Mouse (Mus musculus): ENCODE results near the gene Inf2. TPM values are rescaled to one million over a fixed set of nuclear protein-coding genes. Genes with fewer than 3 reads are reported as not detected.

Inf2 gene
- polyA plus RNA-seq, 1 experiment from 2014 or later = 2.5 TPM

GRCm38 (mm10) chr12:112591240-112591639 lies 2.7 kb downstream of the Inf2 start:
- 89% methylated on average over 5 of the region's 5 CpGs for WGBS
- Histone ChIP-seq H3K9me3 (replicated peaks; ENCODE audit: low read length) (no peaks in the 10 kb centered on the region), H3K4me1 (replicated peaks; ENCODE audit: insufficient read depth, low read length) (peaks cover 50% of the 10 kb centered on the region), H3K4me3 (replicated peaks; ENCODE audit: low read depth, low read length) (no peak overlapping the region), H3K27ac (no peak overlapping the region), H3K9ac (ENCODE audit: low read depth, low read length) (no peak overlapping the region), H3K36me3 (ENCODE audit: insufficient read depth, low read length) (no peaks in the 10 kb centered on the region), H3K4me2 (ENCODE audit: low read length) (no peak overlapping the region), H3K27me3 (ENCODE audit: insufficient read depth, low read length) (no peaks in the 10 kb centered on the region)
- TF ChIP-seq CTCF (IDR thresholded peaks at IDR 0.05; ENCODE audit: low read depth) = no peak
- no peak for ATAC-seq (replicated peaks; ENCODE audit: low FRiP score, low read depth)
- no peak for DNase-seq (ENCODE audit: low spot score)

- Histone ChIP-seq H3K27me3 (ENCODE audit: insufficient read depth, low read length) (no peaks in the 10 kb centered on the region), H3K4me3 (replicated peaks; ENCODE audit: low read depth, low read length) (no peak overlapping the region), H3K4me1 (replicated peaks; ENCODE audit: insufficient read depth, low read length) (peaks cover 50% of the 10 kb centered on the region), H3K9ac (ENCODE audit: low read depth, low read length) (no peak overlapping the region), H3K36me3 (ENCODE audit: insufficient read depth, low read length) (no peaks in the 10 kb centered on the region), H3K4me2 (ENCODE audit: low read length) (no peak overlapping the region), H3K27ac (no peak overlapping the region), H3K9me3 (replicated peaks; ENCODE audit: low read length) (no peaks in the 10 kb centered on the region)
- no peak for TF ChIP-seq CTCF (IDR thresholded peaks at IDR 0.05; ENCODE audit: low read depth)
- DNase-seq (ENCODE audit: low spot score) (no peak), ATAC-seq (replicated peaks; ENCODE audit: low FRiP score, low read depth) (no peak)
- 92% methylated on average over 3 of the region's 3 CpGs for WGBS
Observed at GRCm38 (mm10) chr12:112591730-112592129, 3.1 kb downstream of the Inf2 start.

GRCm38 (mm10) chr12:112592985-112593734 lies 4.6 kb downstream of the Inf2 start:
- no peak overlapping the region for H3K27ac ChIP-seq
- no peaks in the 10 kb centered on the region for H3K9me3 ChIP-seq (replicated peaks; ENCODE audit: low read length)
- H3K4me3 ChIP-seq (replicated peaks; ENCODE audit: low read depth, low read length) = no peak overlapping the region
- 60% methylated on average over 21 of the region's 21 CpGs for WGBS
- no peaks in the 10 kb centered on the region for H3K27me3 ChIP-seq (ENCODE audit: insufficient read depth, low read length)
- DNase-seq (ENCODE audit: low spot score) = peak; percentile 45
- ATAC-seq (replicated peaks; ENCODE audit: low FRiP score, low read depth) = no peak
- no peak overlapping the region; the same call in 1 of the 2 replicates for H3K4me2 ChIP-seq (ENCODE audit: low read length)
- peaks cover 41% of the 10 kb centered on the region for H3K4me1 ChIP-seq (replicated peaks; ENCODE audit: insufficient read depth, low read length)
- no peak overlapping the region for H3K9ac ChIP-seq (ENCODE audit: low read depth, low read length)
- peak; percentile 11; the same call in 1 of the 2 replicates for TF ChIP-seq CTCF (IDR thresholded peaks at IDR 0.05; ENCODE audit: low read depth)
- no peaks in the 10 kb centered on the region for H3K36me3 ChIP-seq (ENCODE audit: insufficient read depth, low read length)

- peak overlapping the region; percentile 8; the same call in 1 of the 2 replicates for H3K9ac ChIP-seq (ENCODE audit: low read depth, low read length)
- H3K4me3 ChIP-seq (replicated peaks; ENCODE audit: low read depth, low read length) = no peak overlapping the region
- H3K27me3 ChIP-seq (ENCODE audit: insufficient read depth, low read length) = no peaks in the 10 kb centered on the region
- no peak for DNase-seq (ENCODE audit: low spot score)
- no peaks in the 10 kb centered on the region for H3K9me3 ChIP-seq (replicated peaks; ENCODE audit: low read length)
- WGBS = 67% methylated on average over 16 of the region's 16 CpGs
- no peaks in the 10 kb centered on the region for H3K36me3 ChIP-seq (ENCODE audit: insufficient read depth, low read length)
- ATAC-seq (replicated peaks; ENCODE audit: low FRiP score, low read depth) = no peak
- H3K27ac ChIP-seq = peak overlapping the region; percentile 36; the same call in 1 of the 2 replicates
- no peak overlapping the region for H3K4me2 ChIP-seq (ENCODE audit: low read length)
- peaks cover 35% of the 10 kb centered on the region for H3K4me1 ChIP-seq (replicated peaks; ENCODE audit: insufficient read depth, low read length)
- TF ChIP-seq CTCF (IDR thresholded peaks at IDR 0.05; ENCODE audit: low read depth) = no peak
Observed at GRCm38 (mm10) chr12:112593951-112594915, 5.6 kb downstream of the Inf2 start.

- no peak for TF ChIP-seq CTCF (IDR thresholded peaks at IDR 0.05; ENCODE audit: low read depth)
- Histone ChIP-seq H3K9me3 (replicated peaks; ENCODE audit: low read length) (no peaks in the 10 kb centered on the region), H3K9ac (ENCODE audit: low read depth, low read length) (no peak overlapping the region), H3K4me3 (replicated peaks; ENCODE audit: low read depth, low read length) (no peak overlapping the region), H3K4me1 (replicated peaks; ENCODE audit: insufficient read depth, low read length) (peaks cover 29% of the 10 kb centered on the region; the same call in 1 of the 2 replicates), H3K36me3 (ENCODE audit: insufficient read depth, low read length) (no peaks in the 10 kb centered on the region), H3K27me3 (ENCODE audit: insufficient read depth, low read length) (no peaks in the 10 kb centered on the region), H3K27ac (peak overlapping the region; percentile 36; the same call in 1 of the 2 replicates), H3K4me2 (ENCODE audit: low read length) (no peak overlapping the region)
- WGBS = 49% methylated on average over 4 of the region's 4 CpGs
- DNase-seq (ENCODE audit: low spot score) = no peak
- no peak for ATAC-seq (replicated peaks; ENCODE audit: low FRiP score, low read depth)
Observed at GRCm38 (mm10) chr12:112594989-112595388, 6.4 kb downstream of the Inf2 start.

GRCm38 (mm10) chr12:112595626-112596025 lies 7.0 kb downstream of the Inf2 start:
- no peak overlapping the region for H3K4me2 ChIP-seq (ENCODE audit: low read length)
- no peaks in the 10 kb centered on the region for H3K36me3 ChIP-seq (ENCODE audit: insufficient read depth, low read length)
- peak overlapping the region; percentile 4; the same call in 1 of the 2 replicates for H3K27ac ChIP-seq
- WGBS = 63% methylated on average over 4 of the region's 4 CpGs
- peaks cover 29% of the 10 kb centered on the region; the same call in 1 of the 2 replicates for H3K4me1 ChIP-seq (replicated peaks; ENCODE audit: insufficient read depth, low read length)
- no peak for TF ChIP-seq CTCF (IDR thresholded peaks at IDR 0.05; ENCODE audit: low read depth)
- ATAC-seq (replicated peaks; ENCODE audit: low FRiP score, low read depth) (peak; percentile 33; the same call in 1 of the 2 replicates), DNase-seq (ENCODE audit: low spot score) (no peak)
- no peaks in the 10 kb centered on the region for H3K9me3 ChIP-seq (replicated peaks; ENCODE audit: low read length)
- H3K9ac ChIP-seq (ENCODE audit: low read depth, low read length) = no peak overlapping the region
- no peaks in the 10 kb centered on the region for H3K27me3 ChIP-seq (ENCODE audit: insufficient read depth, low read length)
- H3K4me3 ChIP-seq (replicated peaks; ENCODE audit: low read depth, low read length) = no peak overlapping the region

All from kidney, postnatal 0 days (tissue).